Mouse (Mus musculus): ENCODE data around the gene Clic5.
"Not testable (repeated sequence)": the region's sequence is repeated elsewhere in the genome, so short reads cannot be mapped to it uniquely, and the experiment has no call there.

Clic5 gene

DNA sequence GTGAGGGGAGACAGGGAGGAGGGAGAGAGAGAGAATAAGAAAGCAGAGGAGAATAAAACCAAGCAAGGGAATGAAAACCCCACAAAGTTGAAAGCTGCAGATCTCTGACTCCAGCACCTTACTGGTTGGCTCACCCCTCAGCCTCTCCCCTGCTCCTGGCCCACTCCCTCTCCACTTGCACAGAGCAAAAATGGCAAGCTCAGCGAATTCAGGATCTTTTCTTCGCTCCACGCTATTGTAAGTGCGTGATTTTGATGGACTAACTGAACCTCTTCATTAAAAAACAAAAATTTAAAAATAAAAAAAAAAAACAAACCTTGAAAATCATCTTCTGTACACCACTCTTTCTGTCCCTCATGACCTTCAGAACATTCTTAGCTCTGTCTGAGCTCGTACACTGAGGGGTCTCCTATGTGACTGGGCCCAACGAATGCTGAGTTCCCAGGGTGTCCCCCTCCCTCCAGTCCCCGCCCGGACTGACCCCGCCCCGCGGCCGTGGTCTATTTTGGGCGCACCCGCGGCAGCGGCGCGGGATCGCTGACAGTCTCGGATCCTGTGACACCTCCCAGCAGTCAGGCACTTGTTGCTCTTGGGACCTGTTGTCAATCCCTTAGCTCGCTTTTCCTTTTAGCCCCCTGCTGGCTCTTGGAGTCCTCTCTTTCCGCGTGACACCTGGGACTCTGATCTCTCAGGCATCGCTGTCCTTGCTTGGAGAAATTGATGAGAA lies at the start of gene Clic5:
Gene Clic5, plus strand, starts transcription at position 543 of the 727 bp plus-strand sequence.
- no peak for DNase-seq (ENCODE audit: low spot score in 2 of 2)

DNA sequence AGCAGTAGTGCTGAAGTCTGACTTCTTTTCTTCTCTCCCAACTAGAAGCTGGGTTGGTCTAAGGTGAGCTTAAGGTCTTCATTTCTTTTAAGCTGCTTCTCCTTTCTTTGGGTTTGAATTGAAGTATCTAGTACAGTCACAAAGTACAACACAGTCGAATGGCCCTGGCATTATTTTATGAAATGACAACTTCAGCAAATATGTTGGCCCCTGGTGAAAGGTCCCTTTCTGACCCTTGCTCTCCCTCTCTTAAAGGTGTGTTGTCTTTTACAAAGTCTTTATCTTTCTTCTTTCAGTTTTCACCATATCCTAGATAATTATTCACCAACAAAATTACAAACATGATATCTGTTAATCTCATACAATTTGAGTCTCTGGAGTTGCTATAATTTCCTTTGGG lies 42.6 kb upstream of the Clic5 start:
- DNase-seq (ENCODE audit: low spot score in 2 of 2) = no peak

DNA sequence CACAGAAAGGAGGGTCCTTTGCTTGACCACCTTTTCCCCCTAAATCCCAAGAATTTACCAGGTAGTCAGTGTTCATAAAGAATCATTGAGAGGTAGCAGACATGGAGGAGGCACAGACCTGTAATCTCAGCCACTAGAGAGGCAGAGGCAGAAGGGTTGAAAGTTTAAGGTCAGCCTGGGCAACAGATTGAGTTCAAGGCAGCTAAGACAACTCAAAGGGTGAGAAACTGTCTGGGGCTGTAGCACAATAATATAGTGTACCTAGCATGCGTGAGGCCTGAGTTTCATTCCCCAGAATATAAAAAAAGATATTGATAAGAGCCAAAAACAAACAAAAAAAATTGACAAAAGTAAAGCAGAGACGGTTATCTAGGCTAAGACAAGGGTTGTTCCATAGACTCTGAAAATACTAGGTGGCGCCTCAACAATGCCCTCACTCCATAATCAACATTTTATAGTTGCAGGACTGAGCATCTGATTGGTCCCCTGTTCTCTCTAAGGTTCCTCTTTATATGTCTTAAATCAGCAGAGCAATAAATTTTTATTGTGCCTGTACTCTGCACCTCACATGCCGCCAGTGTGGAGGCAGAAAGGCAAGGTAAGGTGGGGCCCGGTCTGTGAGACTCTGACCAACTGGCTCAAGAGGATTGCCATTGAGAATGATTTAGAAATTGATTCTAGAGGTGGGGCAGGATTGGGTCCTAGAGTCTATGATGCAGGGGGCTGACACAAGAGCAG lies 40.1 kb upstream of the Clic5 start:
- DNase-seq (ENCODE audit: low spot score in 2 of 2) = no peak

DNA sequence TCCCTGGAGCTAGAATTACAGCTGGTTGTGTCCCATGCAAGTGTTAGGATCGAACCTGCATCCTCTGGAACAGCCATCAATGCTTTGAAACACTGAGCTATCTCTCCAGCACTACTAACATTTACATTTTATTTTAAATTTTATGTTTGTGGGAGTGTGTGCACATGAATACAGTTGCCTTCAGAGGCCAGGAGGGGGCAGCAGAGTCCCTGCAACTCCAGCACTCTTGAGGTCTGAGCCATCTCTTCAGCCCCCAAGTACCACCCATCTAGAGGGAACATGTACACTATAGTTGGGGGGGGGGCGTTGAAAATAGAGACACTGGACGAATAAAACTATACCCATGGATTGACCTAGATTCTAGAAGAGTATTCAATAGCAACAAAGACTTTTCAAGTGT lies 37.3 kb upstream of the Clic5 start:
- DNase-seq (ENCODE audit: low spot score in 2 of 2) = peak in 1 of 2 experiments; percentile 12

- no peak for DNase-seq (ENCODE audit: low spot score in 2 of 2)
These were observed 36.5 kb upstream of the Clic5 start for GRCm38 (mm10) chr17:44151889-44152288.

GRCm38 (mm10) chr17:44153871-44154270 lies 34.5 kb upstream of the Clic5 start:
- no peak for DNase-seq (ENCODE audit: low spot score in 2 of 2)

DNA sequence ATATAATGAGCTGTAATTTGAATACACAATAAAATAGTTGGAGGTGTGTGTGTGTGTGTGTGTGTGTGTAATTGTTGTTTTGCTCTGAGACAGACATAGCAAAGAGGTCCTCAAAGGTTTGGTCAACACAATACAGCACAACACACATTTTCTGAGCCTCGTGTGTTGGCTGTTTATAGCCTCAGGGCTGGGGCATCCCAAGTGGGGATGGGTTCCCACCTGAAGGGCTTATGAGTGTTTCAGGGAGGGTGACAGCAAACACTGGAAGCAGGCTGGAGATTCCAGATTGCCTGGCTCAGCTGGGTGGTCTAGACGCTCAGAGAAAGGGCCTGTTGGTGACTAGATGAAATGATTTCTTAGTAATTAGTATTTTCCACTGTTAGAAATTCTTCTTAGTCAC lies 33.2 kb upstream of the Clic5 start:
- no peak for DNase-seq (ENCODE audit: low spot score in 2 of 2)

DNA sequence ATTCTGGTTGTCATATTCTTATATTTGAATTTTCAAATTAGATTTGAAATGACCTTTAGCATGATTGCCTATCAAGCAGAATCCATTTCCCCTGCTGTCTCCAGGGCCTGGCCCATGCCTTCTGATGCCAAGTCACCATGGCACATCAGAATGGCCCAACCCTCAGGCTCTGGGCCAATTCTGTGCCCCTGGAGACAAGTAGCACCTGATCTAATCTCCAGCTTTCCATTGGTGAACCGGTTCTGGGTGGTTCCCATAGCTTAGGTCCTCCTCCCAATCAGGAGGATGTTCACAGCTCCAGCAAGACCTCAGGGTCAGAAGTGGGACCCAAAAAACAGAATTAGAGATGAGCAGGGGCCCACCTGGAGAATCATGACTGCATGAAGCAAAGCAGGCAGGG lies 30.2 kb upstream of the Clic5 start:
- DNase-seq (ENCODE audit: low spot score in 2 of 2) = no peak

DNA sequence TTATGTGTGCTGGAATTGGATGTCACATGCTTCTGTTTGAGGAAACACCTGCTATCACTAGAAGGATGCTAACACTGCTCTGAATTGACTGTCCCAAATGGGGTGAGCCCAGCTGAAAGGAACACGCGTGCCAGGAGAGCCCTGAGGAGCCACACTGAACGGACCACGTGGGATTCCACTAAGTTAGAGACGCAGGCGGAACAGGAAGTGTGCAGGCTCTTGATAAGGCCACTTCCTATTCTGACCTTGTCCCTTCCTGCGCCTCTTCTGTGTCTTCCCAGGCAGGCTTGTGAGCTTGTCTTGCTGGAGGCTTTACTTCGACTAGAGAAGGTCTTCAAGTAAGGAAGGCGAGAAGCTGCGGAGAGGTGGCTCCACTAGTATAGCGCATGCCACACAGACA lies 27.9 kb upstream of the Clic5 start:
- DNase-seq (ENCODE audit: low spot score in 2 of 2) = no peak

DNA sequence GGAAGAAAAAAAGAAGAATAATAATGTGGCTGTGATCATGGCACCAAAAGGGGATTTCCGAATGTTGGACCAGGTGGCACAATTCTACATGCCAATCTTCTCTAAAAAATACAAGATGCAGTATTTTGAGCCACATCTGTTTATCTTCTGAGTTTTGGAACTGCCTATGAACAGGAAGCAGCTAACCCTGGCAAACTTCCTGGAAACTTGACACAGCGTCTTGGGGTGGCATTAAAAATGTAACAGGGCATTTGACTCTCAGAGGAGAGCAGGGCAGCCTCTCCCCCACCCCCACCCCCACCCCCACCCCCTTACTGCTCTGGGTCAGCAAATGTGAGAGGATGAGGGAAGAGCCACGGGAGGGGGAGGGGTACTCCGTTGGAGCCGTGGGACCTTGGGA lies 25.9 kb upstream of the Clic5 start:
- no peak for DNase-seq (ENCODE audit: low spot score in 2 of 2)

- DNase-seq (ENCODE audit: low spot score in 2 of 2) = no peak
These were observed 25.4 kb upstream of the Clic5 start for GRCm38 (mm10) chr17:44162935-44163334.

- no peak for DNase-seq (ENCODE audit: low spot score in 2 of 2)
These were observed 22.5 kb upstream of the Clic5 start for GRCm38 (mm10) chr17:44165730-44166347.

GRCm38 (mm10) chr17:44169676-44170075 lies 18.7 kb upstream of the Clic5 start:
- no peak for DNase-seq (ENCODE audit: low spot score in 2 of 2)

DNA sequence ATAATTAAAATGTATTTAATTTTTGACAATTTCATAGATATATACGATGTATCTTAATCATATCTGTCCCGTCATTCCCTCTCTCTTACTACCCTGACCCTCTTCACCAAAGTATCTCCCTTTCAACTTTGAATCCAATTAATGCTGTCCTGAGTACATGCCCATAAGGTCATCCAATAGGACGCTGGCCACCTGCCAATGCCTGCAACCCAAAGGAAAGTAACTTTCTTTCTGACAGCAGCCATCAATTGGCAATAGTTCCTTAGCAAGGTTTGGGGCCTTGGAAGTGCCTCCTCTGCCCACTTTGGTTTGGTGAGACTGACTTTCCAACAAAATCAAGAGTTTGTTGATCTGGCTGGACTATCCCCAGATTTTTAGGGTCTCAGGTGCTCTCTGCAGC lies 18.1 kb upstream of the Clic5 start:
- DNase-seq (ENCODE audit: low spot score in 2 of 2) = no peak

DNA sequence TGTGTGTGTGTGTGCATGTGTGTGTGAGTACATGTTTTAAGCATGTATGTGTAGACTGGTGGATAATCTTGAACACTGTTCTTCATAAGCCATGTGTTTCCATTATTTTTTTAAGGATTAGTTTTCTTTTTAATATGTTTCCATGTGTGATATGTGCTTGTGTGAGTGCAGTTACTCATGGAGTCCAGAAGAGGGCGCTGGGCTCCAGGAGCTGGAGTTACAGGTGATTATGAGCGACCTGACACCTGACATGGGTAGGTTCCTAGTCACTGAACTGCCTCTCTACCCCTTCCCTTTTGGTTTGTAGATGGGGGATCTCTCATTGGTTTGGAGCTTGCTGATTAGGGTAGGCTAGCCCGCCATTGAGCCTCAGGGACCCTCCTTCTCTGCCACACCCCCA lies 16.5 kb upstream of the Clic5 start:
- no peak for DNase-seq (ENCODE audit: low spot score in 2 of 2)

DNA sequence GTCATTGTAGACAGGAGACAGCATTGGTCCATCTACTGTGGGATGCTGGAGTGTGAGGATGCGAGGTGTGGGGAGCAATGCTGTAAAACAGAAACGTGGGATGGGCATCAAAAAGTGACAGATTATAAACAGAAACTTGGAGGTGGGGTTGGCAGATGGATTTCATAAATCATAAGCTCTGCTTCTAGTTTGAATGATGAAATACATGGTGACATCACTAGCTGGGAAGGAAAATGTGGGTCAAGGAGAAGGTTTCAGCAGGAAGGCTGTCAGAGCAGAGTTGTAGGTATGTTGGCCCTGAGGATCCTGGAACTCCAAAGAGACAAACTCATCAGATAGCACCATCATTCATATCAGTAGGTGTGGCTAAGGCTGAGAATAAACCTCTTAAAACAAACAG lies 15.0 kb upstream of the Clic5 start:
- no peak for DNase-seq (ENCODE audit: low spot score in 2 of 2)

DNA sequence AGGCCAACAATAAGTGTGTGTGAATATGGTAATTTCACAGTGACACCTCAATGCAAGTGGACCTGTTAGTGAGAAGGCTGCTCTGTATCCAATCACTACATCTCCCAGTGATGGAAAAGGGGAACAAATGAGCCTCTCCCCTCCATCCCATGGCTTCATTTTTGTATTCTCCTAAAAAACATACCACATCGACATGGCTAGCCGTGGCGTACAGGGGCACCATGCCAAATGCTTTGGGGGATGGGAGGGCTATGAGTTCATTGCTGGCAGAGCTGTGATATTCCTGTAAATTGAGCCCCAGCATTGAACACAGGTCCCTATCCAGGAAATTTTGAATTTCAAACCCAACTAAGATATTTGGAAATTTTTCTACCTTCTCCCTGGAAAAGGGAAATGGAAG lies 11.1 kb upstream of the Clic5 start:
- no peak for DNase-seq (ENCODE audit: low spot score in 2 of 2)

DNA sequence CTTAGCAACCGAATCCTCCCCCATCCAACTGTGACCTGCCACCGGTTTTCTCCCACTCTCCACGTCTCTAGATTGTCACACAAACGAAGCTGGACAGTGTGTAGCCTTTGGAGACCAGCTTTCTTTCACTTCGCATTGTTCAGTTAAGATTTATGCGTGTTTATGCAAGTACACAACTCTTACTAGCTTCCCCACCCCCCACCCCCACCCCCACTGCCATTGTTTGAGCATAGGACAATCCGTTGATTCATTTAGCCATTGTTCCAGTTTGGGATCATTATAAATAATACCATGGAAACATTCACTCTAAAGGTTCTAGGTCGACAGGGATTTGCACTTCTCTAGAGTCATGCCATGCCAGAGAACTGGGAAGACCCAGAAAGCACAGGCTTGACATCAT lies 7.0 kb upstream of the Clic5 start:
- DNase-seq (ENCODE audit: low spot score in 2 of 2) = no peak

DNA sequence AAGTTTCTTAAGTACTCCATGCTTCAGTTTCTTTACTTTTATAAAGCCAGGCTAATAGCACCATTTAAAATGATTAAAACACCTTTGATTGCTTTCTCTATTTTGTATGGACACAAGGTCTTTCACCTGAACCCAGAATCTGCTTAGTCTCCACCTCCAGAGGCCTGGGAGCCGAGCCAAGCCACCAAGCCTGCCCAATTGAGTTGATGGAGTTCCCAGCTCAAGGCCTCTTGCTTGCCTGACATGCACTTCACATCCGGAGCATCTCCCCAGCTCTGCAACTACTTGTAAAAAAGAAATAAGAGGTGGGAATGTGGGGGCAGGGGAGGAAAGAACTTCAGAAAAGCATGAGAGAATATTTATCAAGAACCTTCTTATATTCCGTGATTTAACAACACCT lies 1.5 kb upstream of the Clic5 start:
- DNase-seq (ENCODE audit: low spot score in 2 of 2) = no peak

GRCm38 (mm10) chr17:44187537-44187936 lies 847 bp upstream of the Clic5 start:
- DNase-seq (ENCODE audit: low spot score in 2 of 2) = not testable (repeated sequence)

DNA sequence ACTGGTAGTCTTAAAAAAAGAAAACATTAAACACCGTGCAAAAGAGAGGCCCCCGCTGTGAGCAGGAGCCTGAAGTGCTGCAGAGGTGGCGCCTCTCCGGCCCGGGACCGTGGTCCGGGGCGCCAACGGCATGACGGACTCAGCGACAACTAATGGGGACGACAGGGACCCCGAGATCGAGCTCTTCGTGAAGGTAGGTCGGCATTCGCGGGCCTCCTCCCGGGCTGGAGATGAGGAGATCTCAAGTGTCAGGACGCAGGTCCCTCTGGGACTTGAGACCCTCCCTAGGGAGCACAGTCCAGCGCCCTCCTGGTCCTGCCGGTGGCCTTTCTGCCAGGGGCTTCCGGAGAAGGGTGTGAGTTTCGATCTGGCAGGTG lies 373 bp downstream of the Clic5 start:
- no peak for DNase-seq (ENCODE audit: low spot score in 2 of 2)

DNA sequence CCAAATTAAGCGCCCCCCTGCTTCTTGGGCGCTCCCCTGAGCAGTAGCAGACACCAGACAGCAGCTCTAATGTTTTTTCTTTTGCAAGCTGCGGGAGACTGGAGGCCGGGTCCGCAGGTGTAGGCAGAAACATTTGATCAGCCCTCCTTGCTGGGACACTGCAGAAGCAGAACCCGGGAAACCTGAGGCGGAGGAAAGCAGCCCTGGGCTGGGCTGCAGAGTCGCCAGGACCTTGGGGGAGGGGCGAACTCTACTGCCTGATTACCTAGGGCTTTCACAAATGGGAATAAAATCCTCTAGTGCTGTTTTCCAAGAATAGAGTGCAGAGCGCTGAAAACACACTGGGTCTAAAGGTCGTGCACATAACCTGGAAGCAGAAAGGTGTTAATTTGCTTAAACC lies 1.3 kb downstream of the Clic5 start:
- no peak for DNase-seq (ENCODE audit: low spot score in 2 of 2)

- DNase-seq (ENCODE audit: low spot score in 2 of 2) = no peak
These were observed 1.9 kb downstream of the Clic5 start for GRCm38 (mm10) chr17:44190246-44190645.
